Mouse (Mus musculus) G1E-ER4 (cell line): ENCODE results near the gene Plcl1. TPM values are rescaled to one million over a fixed set of nuclear protein-coding genes. Genes with fewer than 3 reads are reported as not detected.

ENCODE experiments used
- GATA1 ChIP-seq: IDR thresholded peaks from one replicate; pipeline ENCODE4 v1.8.0; 2012; ENCODE audit warnings: low read length, inconsistent platforms
- polyA plus RNA-seq: library from polyadenylated mRNA; stranded (reverse); fragments of >175 nt; gene quantifications from 2 replicates; pipeline ENCODE4 v1.2.3, GENCODE M21; 2012

Gene Plcl1
- polyA plus RNA-seq, 1 experiment, result not detected

GRCm38 (mm10) chr1:55559998-55560397 is 154.3 kb downstream of the Plcl1 start:
- no peak for TF ChIP-seq GATA1

DNA sequence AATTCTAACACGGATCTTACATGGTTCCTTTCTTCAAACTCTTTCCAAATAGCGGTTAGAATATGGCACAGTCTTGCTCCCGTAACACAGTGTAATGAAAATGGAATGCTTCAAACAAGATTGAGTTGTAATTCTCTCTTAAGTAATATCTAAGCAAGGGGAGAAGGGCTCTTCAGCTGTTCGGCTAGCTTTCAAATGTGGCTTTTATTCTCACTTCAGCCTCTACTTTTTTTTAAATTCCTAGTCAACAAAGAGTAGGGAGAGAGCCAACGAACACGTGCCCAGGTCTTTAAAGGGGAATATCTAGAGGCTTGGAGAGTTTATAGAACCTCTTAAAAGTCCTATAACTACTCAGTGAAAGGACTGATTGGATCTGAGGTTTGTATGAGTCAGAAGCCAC is 160.2 kb downstream of the Plcl1 start:
- no peak for TF ChIP-seq GATA1

DNA sequence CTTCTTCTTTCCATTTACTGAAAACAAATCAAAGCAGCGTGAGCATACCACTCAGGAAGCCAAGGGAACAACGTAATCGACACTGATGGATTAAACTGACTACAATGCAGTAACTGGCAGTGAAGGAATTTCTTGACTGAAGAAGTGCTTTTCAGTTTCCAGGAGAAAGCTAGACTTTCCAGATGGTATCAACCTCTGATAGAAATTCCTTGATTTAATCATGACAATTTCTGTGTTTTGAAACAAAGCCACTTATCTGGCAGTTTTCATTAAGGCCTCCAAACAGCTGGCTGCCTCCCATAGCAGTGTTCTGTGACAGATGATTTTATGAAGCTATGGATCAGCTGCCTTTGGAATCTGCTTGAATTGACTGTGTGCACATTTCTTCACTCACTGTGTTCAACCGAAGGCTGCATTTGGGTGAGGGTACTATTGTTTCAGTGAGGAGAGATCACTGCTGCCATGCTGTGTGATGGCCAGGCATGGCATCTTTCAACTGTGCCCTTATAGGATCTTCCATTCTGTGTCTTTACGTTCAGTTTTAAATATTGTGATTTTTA is 162.2 kb downstream of the Plcl1 start:
- TF ChIP-seq GATA1, result no peak

- no peak for TF ChIP-seq GATA1
Measured at GRCm38 (mm10) chr1:55570225-55570624, 164.5 kb downstream of the Plcl1 start.

GRCm38 (mm10) chr1:55571399-55571798 is 165.7 kb downstream of the Plcl1 start:
- TF ChIP-seq GATA1, result no peak

- no peak for TF ChIP-seq GATA1
Measured at GRCm38 (mm10) chr1:55572202-55572601, 166.5 kb downstream of the Plcl1 start.

- no peak for TF ChIP-seq GATA1
Measured at GRCm38 (mm10) chr1:55572664-55573063, 166.9 kb downstream of the Plcl1 start.

- TF ChIP-seq GATA1, result no peak
Measured at GRCm38 (mm10) chr1:55575916-55576315, 170.2 kb downstream of the Plcl1 start.

- no peak for TF ChIP-seq GATA1
Measured at GRCm38 (mm10) chr1:55581752-55582151, 176.0 kb downstream of the Plcl1 start.

DNA sequence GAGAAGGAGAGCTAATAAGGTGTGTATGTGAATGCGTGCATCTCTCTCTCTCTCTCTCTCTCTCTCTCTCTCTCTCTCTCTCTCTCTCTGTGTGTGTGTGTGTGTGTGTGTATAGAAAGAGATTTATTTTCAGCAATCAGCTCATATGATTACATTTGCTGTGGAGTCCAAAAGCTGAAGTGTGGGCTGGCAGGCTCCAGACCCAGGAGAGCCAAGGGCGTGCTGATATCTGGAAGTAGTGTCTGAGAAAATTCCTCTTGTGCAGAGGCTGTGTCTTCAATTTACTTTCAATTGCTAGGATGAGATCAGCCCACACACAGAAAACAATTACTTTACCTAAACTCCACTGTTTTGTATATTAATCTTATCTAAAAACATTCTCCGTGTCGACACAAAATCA is 179.7 kb downstream of the Plcl1 start:
- no peak for TF ChIP-seq GATA1

- no peak for TF ChIP-seq GATA1
Measured at GRCm38 (mm10) chr1:55588090-55588489, 182.4 kb downstream of the Plcl1 start.

- no peak for TF ChIP-seq GATA1
Measured at GRCm38 (mm10) chr1:55590047-55590446, 184.3 kb downstream of the Plcl1 start.

DNA sequence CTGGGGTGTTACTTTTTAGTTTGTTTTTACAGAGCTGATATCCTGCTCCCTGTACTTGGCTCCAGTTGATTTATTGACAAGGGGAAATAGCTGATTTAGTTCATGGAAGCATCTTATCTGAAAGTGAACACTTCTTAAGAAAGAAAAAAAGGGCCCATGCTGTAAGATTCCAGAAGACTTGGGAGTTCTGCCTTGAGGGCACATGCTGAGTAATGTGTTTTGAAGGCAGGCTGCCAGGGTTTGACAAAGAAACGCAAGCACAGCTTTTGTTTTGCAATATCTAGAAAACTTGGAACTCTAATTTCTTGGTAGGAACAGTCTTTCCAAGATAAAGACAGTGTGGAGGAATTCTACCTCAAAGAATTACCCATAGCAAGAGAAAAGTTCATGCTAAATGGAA is 194.8 kb downstream of the Plcl1 start:
- TF ChIP-seq GATA1, result no peak

- TF ChIP-seq GATA1, result no peak
Measured at GRCm38 (mm10) chr1:55604593-55604992, 198.9 kb downstream of the Plcl1 start.

- TF ChIP-seq GATA1, result no peak
Measured at GRCm38 (mm10) chr1:55605450-55605849, 199.7 kb downstream of the Plcl1 start.

DNA sequence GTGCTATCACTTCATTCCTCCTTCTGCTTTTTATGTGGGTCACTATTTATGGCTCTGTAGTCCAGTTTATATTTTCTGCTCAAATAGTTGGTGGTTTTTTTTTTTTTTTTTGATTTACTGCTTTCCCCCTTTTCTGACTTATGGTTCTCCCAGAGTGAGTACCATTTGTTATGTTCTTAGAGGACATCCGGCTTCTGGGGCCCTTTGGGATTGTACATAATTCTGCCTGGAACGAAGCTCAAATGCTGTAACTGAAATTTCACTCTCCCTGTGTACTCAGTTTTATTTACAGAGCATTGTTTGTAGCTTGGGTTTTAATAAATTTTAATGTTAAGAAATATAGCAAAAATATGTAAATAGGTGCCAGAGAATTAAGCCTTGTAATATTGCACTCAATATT is 200.2 kb downstream of the Plcl1 start:
- TF ChIP-seq GATA1, result no peak

- no peak for TF ChIP-seq GATA1
Measured at GRCm38 (mm10) chr1:55606405-55606804, 200.7 kb downstream of the Plcl1 start.

DNA sequence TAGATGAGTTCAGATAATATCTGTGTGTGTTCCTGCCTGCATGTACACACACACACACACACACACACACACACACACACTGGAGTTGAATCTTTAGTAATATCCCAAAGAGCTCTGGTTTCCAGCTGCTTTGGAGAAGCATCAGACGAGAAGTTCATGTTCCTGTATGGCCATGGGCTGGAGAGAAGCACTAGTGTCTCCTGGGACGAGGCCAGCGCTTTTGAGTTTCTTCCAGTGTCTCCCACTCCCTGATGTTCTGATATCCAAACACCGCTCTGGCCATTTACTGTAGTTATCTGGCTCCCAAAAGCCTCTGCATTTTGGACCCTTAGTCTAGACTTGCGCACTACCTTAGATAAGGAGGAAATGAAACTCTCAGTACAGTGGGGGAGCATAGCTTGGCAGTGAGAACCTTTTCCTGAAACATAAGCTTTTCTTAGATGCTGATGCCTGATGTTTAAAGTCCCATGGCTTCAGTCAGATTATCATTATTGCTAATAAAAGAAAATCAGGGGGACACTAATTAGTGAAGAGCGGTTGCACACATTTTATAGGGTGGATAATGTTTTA is 207.1 kb downstream of the Plcl1 start:
- TF ChIP-seq GATA1, result no peak

DNA sequence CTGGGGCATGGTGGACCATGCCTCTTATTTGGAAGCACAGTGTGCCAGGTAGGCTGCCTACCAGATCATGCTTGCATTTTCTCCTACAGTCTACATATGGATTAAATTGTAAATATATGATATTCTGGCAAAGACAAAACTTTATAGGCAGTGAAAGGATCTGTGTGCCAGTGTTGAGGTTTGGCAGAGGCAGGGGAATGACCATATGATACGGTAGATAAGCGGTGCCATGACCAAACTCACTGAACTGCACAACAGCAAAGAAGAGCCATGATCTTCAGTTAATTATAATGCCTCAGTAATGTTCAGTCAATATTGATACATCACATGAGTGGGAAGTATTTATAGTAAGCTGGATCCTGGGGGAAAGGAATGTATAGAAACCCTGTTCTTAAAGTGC is 212.1 kb downstream of the Plcl1 start:
- no peak for TF ChIP-seq GATA1
